Mouse (Mus musculus): ENCODE measurements around the gene Masp2. TPM values are rescaled to one million over a fixed set of nuclear protein-coding genes. Genes with fewer than 3 reads are reported as not detected.

Masp2 gene
- total RNA-seq, 2 experiments from 2014 or later, result 1.8 to 2.4 TPM

DNA sequence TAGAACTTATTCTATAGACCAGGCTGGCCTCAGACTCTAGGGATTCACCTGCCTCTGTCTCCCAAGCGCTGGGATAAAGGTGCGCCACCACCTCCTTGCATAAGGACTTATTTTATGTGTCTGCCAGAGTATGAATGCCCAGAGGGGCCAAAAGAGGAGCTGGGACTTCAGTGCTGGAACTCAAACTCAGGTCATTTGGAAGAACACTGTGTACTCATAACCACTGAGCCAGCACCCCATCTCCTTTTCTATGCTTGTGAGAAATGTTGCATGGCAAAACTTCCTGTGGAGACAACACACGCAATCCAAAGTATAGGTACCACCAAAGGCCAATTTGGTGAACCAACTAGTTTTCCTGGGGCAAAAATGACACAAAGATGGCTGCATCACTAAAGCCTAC, 5.6 kb upstream of the Masp2 start:
- DNase-seq (ENCODE audit: low spot score in 2 of 2), result no peak

GRCm38 (mm10) chr4:148598826-148599225, 3.5 kb upstream of the Masp2 start:
- intact Hi-C loops (cut with DNase I), result no loop called here

More for the DNA sequence above, 5.6 kb upstream of the Masp2 start:
- intact Hi-C loops (cut with DNase I), result no loop called here

GRCm38 (mm10) chr4:148600316-148600715, 2.0 kb upstream of the Masp2 start:
- intact Hi-C loops (cut with DNase I), result no loop called here
- no peak for DNase-seq (ENCODE audit: low spot score in 2 of 2)

More at GRCm38 (mm10) chr4:148598826-148599225, 3.5 kb upstream of the Masp2 start:
- no peak for DNase-seq (ENCODE audit: low spot score in 2 of 2)

DNA sequence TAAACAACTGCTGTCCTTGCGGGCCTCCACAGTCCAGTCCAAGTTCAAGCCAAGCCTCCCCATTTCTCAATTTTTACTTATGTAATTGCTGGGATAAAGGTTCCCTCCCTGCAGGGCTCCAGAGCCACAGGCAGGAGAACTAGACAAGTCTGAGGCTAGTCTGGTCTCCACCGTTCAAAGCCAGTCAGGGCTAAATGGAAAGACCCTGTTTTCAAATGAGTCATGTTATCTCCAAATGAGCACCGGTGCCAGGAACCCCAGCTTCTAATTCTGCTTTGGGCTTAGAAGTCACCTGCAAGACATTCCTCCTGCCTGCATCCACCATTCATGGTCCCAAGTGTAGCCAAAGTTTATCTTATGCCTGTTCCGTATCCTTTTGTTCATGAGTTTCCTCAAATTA, 483 bp upstream of the Masp2 start:
- intact Hi-C loops (cut with DNase I), result no loop called here

DNA sequence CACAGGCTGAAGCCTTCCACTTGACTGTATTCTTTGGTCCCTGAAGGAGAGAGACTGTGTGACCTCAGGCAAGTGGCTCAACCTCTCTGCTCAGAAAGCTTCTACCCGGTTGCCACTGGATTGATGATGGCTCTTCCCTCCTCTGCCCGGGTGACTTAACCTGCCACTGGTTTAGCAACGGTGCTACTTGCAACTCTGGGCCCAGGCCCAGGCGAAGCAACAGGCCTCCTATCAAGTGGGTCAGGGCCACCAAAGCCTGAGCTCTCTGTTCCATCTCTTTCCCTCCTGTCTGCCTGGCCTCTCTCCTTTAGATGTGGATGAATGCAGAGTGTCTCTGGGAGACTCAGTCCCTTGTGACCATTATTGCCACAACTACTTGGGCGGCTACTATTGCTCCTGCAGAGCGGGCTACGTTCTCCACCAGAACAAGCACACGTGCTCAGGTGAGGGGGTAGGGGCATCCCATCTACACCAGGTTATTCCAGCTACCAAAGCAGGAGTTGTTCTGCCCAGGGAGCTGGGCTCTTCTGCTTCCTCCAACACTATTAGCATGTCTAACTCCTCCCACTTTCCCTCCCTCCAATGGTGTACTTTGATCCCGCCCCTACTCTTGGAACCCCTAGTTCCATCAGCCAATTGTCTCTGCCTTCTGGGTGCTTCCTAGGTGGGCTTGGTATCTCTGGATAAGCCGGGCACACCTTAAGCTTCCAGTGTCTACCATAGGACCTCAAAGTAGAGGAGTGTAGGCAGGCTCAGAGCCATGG, 1.2 kb downstream of the Masp2 start:
- intact Hi-C loops (cut with DNase I), result no loop called here
- DNase-seq (ENCODE audit: low spot score in 2 of 2), result peak in 1 of 2 experiments; percentile 61

More for the DNA sequence above, 483 bp upstream of the Masp2 start:
- DNase-seq (ENCODE audit: low spot score in 2 of 2), result no peak

GRCm38 (mm10) chr4:148604141-148604540, 1.8 kb downstream of the Masp2 start:
- intact Hi-C loops (cut with DNase I), result no loop called here
- DNase-seq (ENCODE audit: low spot score in 2 of 2), result peak; percentile 67 to 93

- intact Hi-C loops (cut with DNase I), result loop anchor here (5.0 kb wide), 1 partner anchor 47 kb away; the partner anchor contains the start of gene Exosc10
- DNase-seq (ENCODE audit: low spot score in 2 of 2), result peak in 1 of 2 experiments; percentile 65
Measured at GRCm38 (mm10) chr4:148604541-148605165, 2.3 kb downstream of the Masp2 start.

GRCm38 (mm10) chr4:148607758-148608157, 5.4 kb downstream of the Masp2 start:
- intact Hi-C loops (cut with DNase I), result loop anchor here (5.0 kb wide), 1 partner anchor 50 kb away; the partner anchor contains the start of gene Exosc10
- DNase-seq (ENCODE audit: low spot score in 2 of 2), result peak; percentile 71 to 80

DNA sequence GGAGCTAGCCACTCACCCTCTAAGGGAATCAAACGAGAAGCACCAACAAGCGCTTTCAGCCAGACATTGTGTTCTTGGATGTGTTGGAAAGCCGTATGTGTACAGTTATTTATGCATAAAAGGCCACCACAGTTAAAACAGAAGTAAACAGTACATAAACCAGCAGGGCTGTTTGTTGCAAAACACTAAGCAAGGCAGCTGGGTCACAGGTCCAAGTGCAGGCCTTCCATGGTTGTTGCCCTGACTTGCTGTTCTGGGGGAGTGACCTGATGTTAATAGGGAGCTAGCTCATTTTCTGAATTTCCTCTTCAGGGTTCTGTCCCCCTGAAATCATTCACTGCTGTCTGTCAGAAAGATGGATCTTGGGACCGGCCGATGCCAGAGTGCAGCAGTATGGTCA, 7.5 kb downstream of the Masp2 start:
- DNase-seq (ENCODE audit: low spot score in 2 of 2), result no peak
- intact Hi-C loops (cut with DNase I), result loop anchor here (5.0 kb wide), 1 partner anchor 53 kb away; the partner anchor contains the start of gene Exosc10

GRCm38 (mm10) chr4:148610631-148611364, 8.4 kb downstream of the Masp2 start:
- no peak for DNase-seq (ENCODE audit: low spot score in 2 of 2)
- intact Hi-C loops (cut with DNase I), result no loop called here

- intact Hi-C loops (cut with DNase I), result no loop called here
- DNase-seq (ENCODE audit: low spot score in 2 of 2), result no peak
Measured at GRCm38 (mm10) chr4:148612557-148612956, 10.2 kb downstream of the Masp2 start.

DNA sequence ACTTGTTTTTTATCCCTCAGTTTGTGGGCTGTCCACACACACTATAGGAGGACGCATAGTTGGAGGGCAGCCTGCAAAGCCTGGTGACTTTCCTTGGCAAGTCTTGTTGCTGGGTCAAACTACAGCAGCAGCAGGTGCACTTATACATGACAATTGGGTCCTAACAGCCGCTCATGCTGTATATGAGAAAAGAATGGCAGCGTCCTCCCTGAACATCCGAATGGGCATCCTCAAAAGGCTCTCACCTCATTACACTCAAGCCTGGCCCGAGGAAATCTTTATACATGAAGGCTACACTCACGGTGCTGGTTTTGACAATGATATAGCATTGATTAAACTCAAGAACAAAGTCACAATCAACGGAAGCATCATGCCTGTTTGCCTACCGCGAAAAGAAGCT, 11.4 kb downstream of the Masp2 start:
- no peak for DNase-seq (ENCODE audit: low spot score in 2 of 2)
- intact Hi-C loops (cut with DNase I), result no loop called here

DNA sequence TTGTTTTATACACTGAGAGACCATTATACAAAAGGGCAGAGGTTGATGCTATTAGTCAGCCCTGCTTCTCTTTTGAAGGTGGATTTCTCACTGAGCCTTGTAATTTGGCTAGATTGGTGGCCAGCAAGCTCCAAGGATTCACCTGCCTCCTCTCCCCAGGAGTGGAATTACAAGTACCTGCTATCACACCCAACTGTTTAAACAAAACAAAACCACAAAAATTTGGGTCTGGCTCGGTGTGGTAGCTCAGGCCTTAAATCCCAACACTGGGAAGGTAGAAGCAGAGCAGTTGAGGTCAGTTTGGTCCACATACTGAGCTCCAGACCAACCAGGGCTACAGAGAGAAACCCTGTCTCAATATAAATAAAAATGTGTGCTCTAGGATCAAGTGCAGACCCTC, 17.5 kb downstream of the Masp2 start:
- intact Hi-C loops (cut with DNase I), result no loop called here
- DNase-seq (ENCODE audit: low spot score in 2 of 2), result no peak

DNA sequence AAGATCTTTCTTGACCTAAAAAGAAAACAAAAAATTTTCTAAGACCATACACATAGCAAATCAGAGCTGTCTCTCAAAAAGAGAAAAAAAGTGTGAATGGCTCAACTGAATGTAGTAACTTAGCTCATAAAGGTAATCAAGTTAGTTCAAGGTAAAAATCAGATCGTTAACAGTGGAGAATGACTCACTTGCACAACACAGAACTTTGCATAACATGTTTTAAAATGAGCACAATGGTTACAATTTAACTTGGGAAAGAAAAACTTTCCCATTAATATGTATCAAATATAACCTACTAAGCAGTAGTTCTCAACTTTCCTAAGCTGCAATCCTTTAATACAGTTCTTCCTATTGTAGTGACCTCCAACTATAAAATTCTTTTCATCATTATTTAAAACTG, 18.4 kb downstream of the Masp2 start:
- intact Hi-C loops (cut with DNase I), result no loop called here
- no peak for DNase-seq (ENCODE audit: low spot score in 2 of 2)

DNA sequence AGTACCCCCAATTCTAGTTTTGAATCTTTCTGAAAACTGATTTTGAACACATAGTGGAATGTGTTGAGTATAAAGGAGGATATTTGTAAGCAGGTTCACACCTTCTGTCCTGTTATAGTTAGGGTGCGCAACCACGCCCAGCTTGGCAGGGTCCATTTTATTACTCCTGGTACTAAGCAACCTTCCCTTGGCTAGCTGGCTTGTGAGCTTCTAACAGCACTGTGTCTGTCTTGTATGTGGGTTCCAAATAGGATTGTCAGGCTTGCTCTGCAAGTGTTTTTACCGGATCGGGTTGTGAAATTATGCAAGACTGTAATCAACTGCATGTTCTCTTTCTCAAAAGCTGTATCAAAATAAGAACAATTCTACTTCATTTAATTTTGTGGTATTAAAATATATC, 20.1 kb downstream of the Masp2 start:
- intact Hi-C loops (cut with DNase I), result no loop called here
- DNase-seq (ENCODE audit: low spot score in 2 of 2), result no peak

DNA sequence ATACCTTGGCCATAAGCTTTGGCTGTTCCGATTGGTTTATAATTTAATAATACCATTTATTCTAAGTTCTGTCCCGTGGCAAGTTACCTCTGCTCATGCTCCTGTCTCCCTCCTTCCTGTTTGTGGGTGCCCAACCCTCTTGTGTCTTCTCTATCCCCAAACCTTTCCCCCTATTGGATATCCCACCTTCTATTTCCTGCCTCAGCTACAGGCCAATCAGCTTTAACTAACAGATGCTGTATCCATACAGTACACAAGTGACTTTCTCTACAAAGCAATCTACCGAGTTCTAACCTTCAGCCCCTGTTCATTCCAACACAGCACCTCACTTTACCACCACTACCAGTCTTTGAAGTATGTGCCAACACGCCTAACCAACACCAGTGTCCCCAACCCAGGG, 21.3 kb downstream of the Masp2 start:
- DNase-seq (ENCODE audit: low spot score in 2 of 2), result no peak
- intact Hi-C loops (cut with DNase I), result no loop called here

GRCm38 (mm10) chr4:148625010-148625409, 22.7 kb downstream of the Masp2 start:
- DNase-seq (ENCODE audit: low spot score in 2 of 2), result no peak
- intact Hi-C loops (cut with DNase I), result no loop called here

- peak; percentile 41 to 49 for DNase-seq (ENCODE audit: low spot score in 2 of 2)
- intact Hi-C loops (cut with DNase I), result no loop called here
Measured at GRCm38 (mm10) chr4:148625756-148626622, 23.6 kb downstream of the Masp2 start.

- intact Hi-C loops (cut with DNase I), result no loop called here
Measured at GRCm38 (mm10) chr4:148626623-148627185, 24.4 kb downstream of the Masp2 start, which contains the start of gene Tardbp. Gene Tardbp, minus strand, starts transcription at chr4:148627019.

More at GRCm38 (mm10) chr4:148626623-148627185, 24.4 kb downstream of the Masp2 start, which contains the start of gene Tardbp:
- DNase-seq (ENCODE audit: low spot score in 2 of 2), result peak; percentile 93 to 95
